Mouse (Mus musculus) WW6 (cell line): Measurements from ENCODE around the gene Wdr93.

Experiments used
- DNase-seq: peaks from one replicate; pipeline ENCODE4 v3.0.0-alpha.2; 2013; ENCODE audit warnings: low read depth, low spot score

Gene Wdr93

GRCm38 (mm10) chr7:79800336-79800735 is 57.4 kb downstream of the Wdr93 start:
- no peak for DNase-seq

- no peak for DNase-seq
Measured at GRCm38 (mm10) chr7:79801391-79801790, 58.4 kb downstream of the Wdr93 start.

- no peak for DNase-seq
Measured at GRCm38 (mm10) chr7:79802037-79802436, 59.1 kb downstream of the Wdr93 start.

- DNase-seq, result no peak
Measured at GRCm38 (mm10) chr7:79803887-79804286, 60.9 kb downstream of the Wdr93 start.

- no peak for DNase-seq
Measured at GRCm38 (mm10) chr7:79808561-79808960, 65.6 kb downstream of the Wdr93 start.

- no peak for DNase-seq
Measured at GRCm38 (mm10) chr7:79810611-79811506, 67.9 kb downstream of the Wdr93 start, which contains the start of gene Mesp2. Gene Mesp2 (plus strand): TSS chr7:79810727.

GRCm38 (mm10) chr7:79813409-79813808 is 70.4 kb downstream of the Wdr93 start:
- DNase-seq, result no peak

- DNase-seq, result no peak
Measured at GRCm38 (mm10) chr7:79818321-79818720, 75.4 kb downstream of the Wdr93 start.

GRCm38 (mm10) chr7:79819515-79819914 is 76.6 kb downstream of the Wdr93 start:
- no peak for DNase-seq

- DNase-seq, result no peak
Measured at GRCm38 (mm10) chr7:79819996-79820395, 77.0 kb downstream of the Wdr93 start.

- DNase-seq, result no peak
Measured at GRCm38 (mm10) chr7:79822092-79822695, 79.2 kb downstream of the Wdr93 start.

- DNase-seq, result no peak
Measured at GRCm38 (mm10) chr7:79828341-79828740, 85.4 kb downstream of the Wdr93 start.

GRCm38 (mm10) chr7:79831145-79831544 is 88.2 kb downstream of the Wdr93 start:
- DNase-seq, result no peak

- DNase-seq, result no peak
Measured at GRCm38 (mm10) chr7:79831585-79831984, 88.6 kb downstream of the Wdr93 start.

- no peak for DNase-seq
Measured at GRCm38 (mm10) chr7:79832980-79833379, 90.0 kb downstream of the Wdr93 start.

GRCm38 (mm10) chr7:79835196-79835595 is 92.2 kb downstream of the Wdr93 start:
- DNase-seq, result no peak
